Mouse (Mus musculus): ENCODE measurements around the gene Glis3. TPM values are rescaled to one million over a fixed set of nuclear protein-coding genes. Genes with fewer than 3 reads are reported as not detected.

Glis3 gene
- polyA plus RNA-seq, 1 experiment from 2014 or later: 0.15 TPM

GRCm38 (mm10) chr19:28351068-28352066 lies 328.5 kb downstream of the Glis3 start:
- no peaks in the 10 kb centered on the region for H3K27me3 ChIP-seq
- H3K9me3 ChIP-seq (replicated peaks): no peaks in the 10 kb centered on the region
- H3K9ac ChIP-seq: no peak overlapping the region
- ATAC-seq (ENCODE audit: insufficient read depth): no peak
- no peak overlapping the region for H3K27ac ChIP-seq (replicated peaks)
- H3K4me2 ChIP-seq: no peak overlapping the region
- 69% methylated on average over 13 of the region's 13 CpGs for WGBS (ENCODE audit: insufficient replicate concordance)
- no peaks in the 10 kb centered on the region for H3K36me3 ChIP-seq (replicated peaks)
- no peak overlapping the region for H3K4me3 ChIP-seq (replicated peaks)
- no peaks in the 10 kb centered on the region for H3K4me1 ChIP-seq (replicated peaks)

DNA sequence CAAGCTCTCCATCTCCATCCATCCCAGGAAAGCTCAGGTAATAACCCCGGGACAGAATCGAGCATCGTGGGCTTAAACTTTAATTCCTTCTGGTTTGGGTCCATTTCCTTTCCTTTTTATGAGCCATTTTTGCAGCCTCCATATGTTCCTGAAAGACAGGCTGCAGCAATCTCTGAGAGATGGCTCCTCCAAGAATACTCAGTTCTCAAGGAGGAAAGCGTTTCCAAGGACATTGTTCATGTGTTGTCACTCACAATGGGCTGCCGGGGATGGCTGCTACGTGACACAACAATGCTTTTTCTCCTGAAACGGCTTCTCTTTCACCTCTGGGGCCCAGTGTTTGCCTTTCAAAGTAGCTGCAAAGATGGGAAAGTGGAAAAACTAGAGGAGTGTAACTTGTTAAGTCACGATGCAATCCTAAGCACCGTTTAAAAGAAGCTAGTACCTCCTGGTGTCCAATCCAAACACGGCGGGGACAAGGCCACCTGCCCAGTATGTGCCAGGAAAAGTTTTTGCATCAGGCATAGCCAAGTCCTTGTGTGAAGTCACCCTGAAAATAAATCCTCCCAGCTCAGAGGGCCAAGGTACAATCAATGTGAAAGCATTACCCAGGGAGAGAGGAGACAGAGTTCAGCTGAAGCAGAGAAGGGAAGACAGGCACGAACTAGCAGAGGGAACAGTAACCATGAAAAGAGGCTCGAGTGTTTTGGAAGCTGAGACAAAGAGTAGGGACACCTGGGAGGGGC lies 332.6 kb downstream of the Glis3 start:
- Histone ChIP-seq H3K4me2 (no peak overlapping the region), H3K4me1 (replicated peaks) (no peaks in the 10 kb centered on the region), H3K9me3 (replicated peaks) (no peaks in the 10 kb centered on the region), H3K27ac (replicated peaks) (no peak overlapping the region), H3K9ac (no peak overlapping the region), H3K4me3 (replicated peaks) (no peak overlapping the region), H3K36me3 (replicated peaks) (no peaks in the 10 kb centered on the region), H3K27me3 (no peaks in the 10 kb centered on the region)
- 60% methylated on average over 13 of the region's 13 CpGs for WGBS (ENCODE audit: insufficient replicate concordance)
- no peak for ATAC-seq (ENCODE audit: insufficient read depth)

GRCm38 (mm10) chr19:28343640-28344039 lies 336.2 kb downstream of the Glis3 start:
- Histone ChIP-seq H3K27ac (replicated peaks) (no peak overlapping the region), H3K36me3 (replicated peaks) (no peaks in the 10 kb centered on the region), H3K4me3 (replicated peaks) (no peak overlapping the region), H3K9me3 (replicated peaks) (no peaks in the 10 kb centered on the region), H3K4me2 (no peak overlapping the region), H3K9ac (no peak overlapping the region), H3K27me3 (no peaks in the 10 kb centered on the region), H3K4me1 (replicated peaks) (no peaks in the 10 kb centered on the region)
- ATAC-seq (ENCODE audit: insufficient read depth): no peak
- 69% methylated on average over 7 of the region's 7 CpGs for WGBS (ENCODE audit: insufficient replicate concordance)

- H3K27me3 ChIP-seq: no peaks in the 10 kb centered on the region
- H3K27ac ChIP-seq (replicated peaks): no peak overlapping the region
- no peak overlapping the region for H3K9ac ChIP-seq
- H3K4me1 ChIP-seq (replicated peaks): no peaks in the 10 kb centered on the region
- 67% methylated on average over 3 of the region's 3 CpGs for WGBS (ENCODE audit: insufficient replicate concordance)
- no peak overlapping the region for H3K4me2 ChIP-seq
- no peaks in the 10 kb centered on the region for H3K9me3 ChIP-seq (replicated peaks)
- no peak overlapping the region for H3K4me3 ChIP-seq (replicated peaks)
- ATAC-seq (ENCODE audit: insufficient read depth): no peak
- H3K36me3 ChIP-seq (replicated peaks): no peaks in the 10 kb centered on the region
These were observed 342.3 kb downstream of the Glis3 start for GRCm38 (mm10) chr19:28337574-28337973.

GRCm38 (mm10) chr19:28336651-28337510 lies 343.0 kb downstream of the Glis3 start:
- Histone ChIP-seq H3K4me2 (no peak overlapping the region), H3K9me3 (replicated peaks) (no peaks in the 10 kb centered on the region), H3K4me1 (replicated peaks) (no peaks in the 10 kb centered on the region), H3K4me3 (replicated peaks) (no peak overlapping the region), H3K27ac (replicated peaks) (no peak overlapping the region), H3K9ac (no peak overlapping the region), H3K36me3 (replicated peaks) (no peaks in the 10 kb centered on the region), H3K27me3 (no peaks in the 10 kb centered on the region)
- whole genome bisulfite sequencing (ENCODE audit: insufficient replicate concordance): 61% methylated on average over 4 of the region's 4 CpGs
- ATAC-seq (ENCODE audit: insufficient read depth): no peak

DNA sequence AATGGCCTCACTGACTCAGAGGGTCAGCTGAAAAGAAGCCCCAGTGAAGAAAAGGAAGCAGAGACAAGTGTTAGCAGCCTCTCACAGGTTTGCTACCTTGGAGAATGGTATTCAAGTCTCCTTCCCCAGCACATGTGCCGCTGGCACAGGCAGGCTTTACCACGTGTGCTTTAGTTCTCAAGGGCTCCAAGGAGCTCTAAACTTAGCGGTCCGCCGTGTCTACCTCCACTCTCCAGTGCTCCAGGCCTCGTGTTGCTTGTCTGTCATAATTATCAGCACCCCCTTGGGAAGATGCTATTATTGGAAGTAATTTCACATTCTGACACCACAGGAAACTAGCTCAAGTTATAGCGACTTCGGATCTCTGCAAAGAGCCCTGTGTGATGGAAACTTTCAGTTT lies 344.0 kb downstream of the Glis3 start:
- H3K36me3 ChIP-seq (replicated peaks): no peaks in the 10 kb centered on the region
- H3K4me2 ChIP-seq: no peak overlapping the region
- H3K27me3 ChIP-seq: no peaks in the 10 kb centered on the region
- H3K4me1 ChIP-seq (replicated peaks): no peaks in the 10 kb centered on the region
- WGBS (ENCODE audit: insufficient replicate concordance): 65% methylated on average over 8 of the region's 8 CpGs
- no peaks in the 10 kb centered on the region for H3K9me3 ChIP-seq (replicated peaks)
- H3K4me3 ChIP-seq (replicated peaks): no peak overlapping the region
- ATAC-seq (ENCODE audit: insufficient read depth): no peak
- H3K27ac ChIP-seq (replicated peaks): no peak overlapping the region
- no peak overlapping the region for H3K9ac ChIP-seq

GRCm38 (mm10) chr19:28333007-28333766 lies 346.7 kb downstream of the Glis3 start:
- Histone ChIP-seq H3K27ac (replicated peaks) (no peak overlapping the region), H3K36me3 (replicated peaks) (no peaks in the 10 kb centered on the region), H3K9ac (no peak overlapping the region), H3K4me3 (replicated peaks) (no peak overlapping the region), H3K4me2 (no peak overlapping the region), H3K9me3 (replicated peaks) (no peaks in the 10 kb centered on the region), H3K27me3 (no peaks in the 10 kb centered on the region), H3K4me1 (replicated peaks) (no peaks in the 10 kb centered on the region)
- no peak for ATAC-seq (ENCODE audit: insufficient read depth)
- 52% methylated on average over 11 of the region's 11 CpGs for WGBS (ENCODE audit: insufficient replicate concordance)

DNA sequence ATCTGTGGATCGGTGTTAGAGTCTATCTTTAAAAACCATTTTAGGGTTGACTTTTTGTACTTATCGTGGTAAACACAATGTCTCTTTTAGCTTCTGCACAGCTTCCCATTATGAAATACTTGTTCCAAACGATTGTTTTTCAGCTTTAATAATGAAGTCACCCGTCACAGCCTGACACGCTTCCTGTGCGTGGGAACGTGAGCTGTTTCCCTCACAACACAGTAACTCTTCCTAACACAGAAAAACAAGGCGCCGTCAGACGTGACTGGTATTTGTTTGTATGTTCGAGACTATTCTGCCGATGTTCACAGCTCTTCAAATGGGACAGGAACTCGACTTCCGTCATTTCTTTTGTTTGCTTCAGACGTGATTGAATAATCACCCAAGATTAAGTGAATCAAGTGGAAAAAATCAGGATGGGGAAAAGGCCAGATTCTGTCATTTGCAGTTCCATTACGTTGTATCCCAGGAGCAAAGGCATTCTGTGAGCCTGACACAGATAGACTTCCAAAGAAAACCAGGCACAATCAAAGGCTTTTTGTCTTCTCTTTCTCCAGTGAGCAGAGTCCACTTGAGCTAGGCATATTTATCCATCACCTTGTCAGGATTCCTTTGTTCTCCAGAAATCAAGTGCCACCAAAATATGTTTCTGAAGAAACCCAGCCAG lies 351.3 kb downstream of the Glis3 start:
- WGBS (ENCODE audit: insufficient replicate concordance): 53% methylated on average over 16 of the region's 16 CpGs
- ATAC-seq (ENCODE audit: insufficient read depth): no peak

DNA sequence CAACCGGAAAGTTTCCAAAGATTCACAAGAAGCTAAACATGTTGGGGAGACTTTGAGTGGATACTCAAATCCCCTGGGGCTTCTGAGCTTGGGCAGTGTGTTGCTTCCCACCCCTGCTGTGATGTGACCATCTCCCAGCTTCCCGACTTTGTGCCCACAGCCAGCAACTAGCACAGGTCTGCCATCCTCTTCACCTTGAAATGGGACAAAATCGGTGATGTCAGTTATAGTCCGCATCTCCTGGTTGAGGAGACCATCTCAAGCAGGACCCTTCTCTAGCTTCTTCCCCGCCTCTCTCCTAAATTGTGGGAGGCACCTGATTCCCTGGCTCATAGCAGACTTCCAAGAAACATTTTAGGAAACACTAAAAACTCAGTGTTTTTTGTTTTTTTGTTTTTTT lies 352.3 kb downstream of the Glis3 start:
- Histone ChIP-seq H3K4me2 (no peak overlapping the region), H3K4me1 (replicated peaks) (no peaks in the 10 kb centered on the region), H3K27me3 (no peaks in the 10 kb centered on the region), H3K27ac (replicated peaks) (no peak overlapping the region), H3K9me3 (replicated peaks) (no peaks in the 10 kb centered on the region), H3K9ac (no peak overlapping the region), H3K4me3 (replicated peaks) (no peak overlapping the region), H3K36me3 (replicated peaks) (no peaks in the 10 kb centered on the region)
- WGBS (ENCODE audit: insufficient replicate concordance): 56% methylated on average over 5 of the region's 5 CpGs
- no peak for ATAC-seq (ENCODE audit: insufficient read depth)

More for the DNA sequence above, 351.3 kb downstream of the Glis3 start:
- Histone ChIP-seq H3K27me3 (no peaks in the 10 kb centered on the region), H3K9me3 (replicated peaks) (no peaks in the 10 kb centered on the region), H3K4me2 (no peak overlapping the region), H3K4me3 (replicated peaks) (no peak overlapping the region), H3K36me3 (replicated peaks) (no peaks in the 10 kb centered on the region), H3K9ac (no peak overlapping the region), H3K27ac (replicated peaks) (no peak overlapping the region), H3K4me1 (replicated peaks) (no peaks in the 10 kb centered on the region)

- no peak for ATAC-seq (ENCODE audit: insufficient read depth)
- 54% methylated on average over 6 of the region's 6 CpGs for WGBS (ENCODE audit: insufficient replicate concordance)
These were observed 373.8 kb downstream of the Glis3 start for GRCm38 (mm10) chr19:28306036-28306435.

More at GRCm38 (mm10) chr19:28306036-28306435, 373.8 kb downstream of the Glis3 start:
- Histone ChIP-seq H3K4me1 (replicated peaks) (no peaks in the 10 kb centered on the region), H3K4me3 (replicated peaks) (no peak overlapping the region), H3K27ac (replicated peaks) (no peak overlapping the region), H3K27me3 (no peaks in the 10 kb centered on the region), H3K4me2 (no peak overlapping the region), H3K9me3 (replicated peaks) (no peaks in the 10 kb centered on the region), H3K36me3 (replicated peaks) (no peaks in the 10 kb centered on the region), H3K9ac (no peak overlapping the region)
